Mouse (Mus musculus): ENCODE results near the gene Cables2.

DNA sequence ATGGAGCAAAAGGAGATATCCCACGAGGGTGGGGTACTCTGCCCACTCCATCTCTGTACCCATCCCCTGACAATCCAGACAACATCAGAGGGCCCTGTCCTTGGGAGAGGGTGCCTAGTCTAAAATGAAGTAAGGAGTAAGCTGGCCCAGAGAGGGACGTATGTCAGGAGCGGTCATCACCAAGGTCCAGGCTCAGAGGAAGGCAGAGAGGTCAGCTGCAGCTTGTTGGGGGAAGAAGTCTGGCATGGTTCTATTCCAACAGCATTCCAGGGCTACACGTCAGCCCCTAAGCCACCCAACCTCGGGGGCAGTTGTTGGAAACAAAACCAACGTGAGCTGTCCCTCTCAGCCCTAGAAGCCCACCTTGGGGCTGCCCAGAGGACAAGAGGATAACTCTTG, 45.2 kb downstream of the Cables2 start:
- TF ChIP-seq CTCF (conservative IDR thresholded peaks at IDR 0.05; ENCODE audit: low read length), result no peak
- TF ChIP-seq POU5F1 (IDR thresholded peaks at IDR 0.05; ENCODE audit: borderline replicate concordance, low read length), result no peak

Measured in E14TG2a.4 (cell line).